Mouse (Mus musculus) retina, adult 2 months (tissue): ENCODE measurements around the gene Tceanc2.

Experiments used
- DNase-seq: peaks from one replicate; pipeline ENCODE4 v3.0.0-alpha.2; 2012; ENCODE audit warnings: low read depth, low spot score

Tceanc2 gene

GRCm38 (mm10) chr4:107178182-107178829 is 610 bp downstream of the Tceanc2 start, which contains the start of gene Tmem59:
TSS of gene Tmem59 (plus strand) at chr4:107178399.
- DNase-seq: peak; percentile 81

DNA sequence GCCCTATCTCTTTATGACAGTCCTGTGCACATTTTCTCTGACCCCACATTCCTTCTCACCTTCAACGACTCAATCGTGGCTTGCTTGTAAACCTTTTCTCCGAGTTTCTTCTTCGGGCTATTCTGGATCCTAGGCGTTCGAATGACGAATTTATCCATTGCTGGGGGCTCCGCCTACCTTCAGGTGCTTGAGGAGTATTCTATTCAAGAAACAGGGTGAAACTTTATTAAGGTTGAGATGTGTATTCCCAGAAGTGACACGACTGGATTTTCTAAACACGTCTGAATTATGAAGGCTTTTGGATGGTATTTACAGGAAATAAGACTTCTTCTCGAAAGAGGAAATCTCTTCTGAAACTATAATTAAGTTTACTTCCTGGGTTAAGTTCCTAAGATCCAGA is 1.4 kb downstream of the Tceanc2 start:
- DNase-seq: no peak

DNA sequence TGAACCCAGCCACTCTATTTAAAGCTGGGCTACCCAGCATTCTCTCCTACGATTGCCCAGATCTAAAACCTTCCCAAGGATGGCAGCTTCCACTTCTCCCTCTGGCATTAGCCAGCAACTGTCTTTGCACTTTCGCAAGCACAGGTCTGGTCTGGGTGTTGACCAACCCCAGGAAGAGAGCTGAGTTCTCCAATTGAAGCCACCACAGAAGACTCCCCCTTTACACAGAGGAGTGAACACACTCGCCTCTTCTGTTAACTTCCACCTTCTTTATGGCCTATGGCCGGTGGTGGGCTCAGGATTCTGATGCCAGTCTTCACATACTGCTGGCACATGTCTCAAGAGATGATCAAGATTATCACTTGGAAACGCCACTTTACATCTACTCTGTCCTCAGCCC is 11.1 kb downstream of the Tceanc2 start:
- no peak for DNase-seq

GRCm38 (mm10) chr4:107166700-107167099 is 12.2 kb downstream of the Tceanc2 start:
- DNase-seq: no peak

DNA sequence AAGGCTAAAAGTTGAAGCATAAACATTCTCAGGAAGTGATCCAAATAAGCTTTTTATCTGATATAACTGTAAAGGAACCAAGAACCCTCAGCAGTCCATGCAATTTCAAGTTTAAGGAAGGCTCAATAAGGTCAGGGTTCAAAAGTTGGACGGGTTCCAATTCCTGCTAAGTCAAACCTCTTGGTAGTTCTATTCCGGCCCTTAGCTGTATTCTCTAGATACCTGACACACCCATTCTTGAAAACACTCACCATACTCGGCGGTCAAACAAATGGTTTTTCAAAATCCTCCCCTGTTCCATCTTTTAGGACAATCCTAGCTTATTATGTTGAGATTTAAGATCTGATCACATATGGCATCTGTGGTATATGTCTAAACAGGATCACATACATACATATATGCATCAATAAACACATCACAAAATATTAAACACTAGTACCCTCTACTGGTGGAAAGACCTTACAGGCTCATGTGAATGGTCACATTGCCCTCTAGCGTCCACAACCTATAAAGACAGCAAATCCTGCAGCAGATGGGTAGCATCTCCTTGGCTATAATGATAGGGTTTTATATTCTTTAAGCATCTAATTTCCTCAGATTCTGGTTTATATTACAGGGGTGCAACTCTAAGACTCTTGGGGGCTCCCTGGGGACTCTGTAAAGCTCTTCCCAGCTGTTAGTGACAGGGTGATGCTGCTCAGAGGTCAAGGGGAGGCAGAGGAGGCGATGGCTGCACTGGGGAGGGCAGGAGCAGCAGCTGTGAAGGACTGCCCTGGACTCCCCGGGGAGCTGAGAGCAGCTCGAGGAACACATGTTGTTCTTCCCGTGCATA is 14.9 kb downstream of the Tceanc2 start:
- peak; percentile 79 for DNase-seq

DNA sequence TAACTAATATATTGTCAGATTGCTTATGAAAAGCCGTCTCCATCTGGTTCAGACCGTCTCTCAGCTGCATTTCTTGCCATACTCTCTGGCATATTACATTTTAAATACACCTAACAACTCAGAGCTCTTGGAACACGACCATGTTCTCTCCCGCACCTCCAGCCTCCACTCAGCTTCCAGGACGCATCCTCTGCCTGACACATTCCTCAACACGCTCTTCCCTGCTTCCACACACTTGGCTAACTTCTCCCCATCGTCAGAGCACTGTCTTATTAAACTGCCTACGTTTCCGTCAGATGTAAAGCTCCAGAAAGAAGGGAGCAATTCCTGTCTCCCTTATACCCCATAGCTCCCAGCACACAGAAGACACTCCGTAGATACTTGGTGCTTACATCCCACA is 15.6 kb downstream of the Tceanc2 start:
- DNase-seq: no peak

GRCm38 (mm10) chr4:107160181-107160580 is 18.7 kb downstream of the Tceanc2 start:
- DNase-seq: no peak

DNA sequence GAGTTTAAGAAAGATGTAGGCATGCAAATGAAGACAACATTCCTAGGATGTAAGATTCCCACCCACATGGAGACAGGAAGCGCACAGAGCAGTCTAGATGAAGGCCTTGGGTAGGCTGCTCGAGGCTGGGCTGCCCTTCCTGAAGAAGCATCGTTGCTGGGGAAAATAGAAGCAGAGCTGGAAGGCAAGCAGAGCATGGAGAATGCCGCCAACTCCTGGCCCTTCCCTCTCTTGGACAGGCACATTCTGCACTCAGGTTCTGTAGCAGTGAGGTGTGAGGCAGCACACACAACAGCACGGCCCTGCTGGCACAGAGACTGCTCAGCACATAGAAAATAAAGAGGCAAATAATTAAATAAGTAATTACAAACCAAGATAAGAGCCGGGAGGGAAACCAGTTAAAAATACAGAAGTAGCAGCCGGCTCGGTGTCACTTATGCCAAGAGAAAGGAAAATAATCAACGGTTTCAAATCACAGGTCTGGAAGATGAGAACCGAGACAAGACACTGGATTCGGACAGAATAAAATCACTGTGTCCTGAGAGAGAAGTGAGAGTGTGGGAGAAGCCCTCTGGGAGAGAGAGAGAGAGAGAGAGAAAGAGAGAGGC is 19.6 kb downstream of the Tceanc2 start:
- DNase-seq: no peak

DNA sequence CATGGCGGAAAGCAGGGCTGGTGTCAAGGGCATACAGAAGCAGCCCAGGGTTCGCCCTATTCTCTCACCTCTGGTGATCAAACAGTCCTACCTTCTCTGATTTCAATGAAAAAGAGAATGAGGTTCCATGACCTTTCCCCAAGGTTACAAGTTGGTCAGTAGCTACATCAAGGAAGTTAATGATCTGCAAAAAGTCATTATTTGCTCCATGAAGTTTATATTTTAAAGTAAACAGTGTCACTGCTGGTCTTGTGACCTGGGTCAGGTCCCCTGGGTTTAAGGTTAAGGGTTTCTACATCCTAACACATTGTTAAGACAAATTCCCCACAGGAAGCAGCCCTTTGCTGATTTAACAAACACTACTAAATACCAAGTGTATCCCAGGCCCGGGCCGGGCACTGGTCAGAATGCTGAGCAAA is 21.9 kb downstream of the Tceanc2 start:
- no peak for DNase-seq

DNA sequence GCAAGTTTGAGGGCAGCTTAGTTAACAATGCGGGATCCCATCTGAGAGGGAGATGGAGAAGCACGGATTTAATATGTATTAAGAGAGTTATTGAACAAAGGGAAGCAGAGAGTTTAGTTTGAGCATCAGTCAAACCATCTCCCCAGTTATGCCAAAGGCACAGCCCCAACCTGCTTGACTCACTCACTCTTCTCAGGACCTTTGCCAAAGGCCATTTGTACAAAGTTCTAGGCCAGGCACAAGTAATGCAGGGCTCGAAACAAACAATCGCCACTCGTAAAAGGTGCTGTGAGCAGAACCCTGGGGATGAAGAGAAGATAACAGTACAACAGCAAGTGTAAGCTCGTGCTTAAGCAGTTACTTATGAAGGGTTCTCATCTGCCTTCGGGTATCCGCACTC is 26.3 kb downstream of the Tceanc2 start:
- no peak for DNase-seq

DNA sequence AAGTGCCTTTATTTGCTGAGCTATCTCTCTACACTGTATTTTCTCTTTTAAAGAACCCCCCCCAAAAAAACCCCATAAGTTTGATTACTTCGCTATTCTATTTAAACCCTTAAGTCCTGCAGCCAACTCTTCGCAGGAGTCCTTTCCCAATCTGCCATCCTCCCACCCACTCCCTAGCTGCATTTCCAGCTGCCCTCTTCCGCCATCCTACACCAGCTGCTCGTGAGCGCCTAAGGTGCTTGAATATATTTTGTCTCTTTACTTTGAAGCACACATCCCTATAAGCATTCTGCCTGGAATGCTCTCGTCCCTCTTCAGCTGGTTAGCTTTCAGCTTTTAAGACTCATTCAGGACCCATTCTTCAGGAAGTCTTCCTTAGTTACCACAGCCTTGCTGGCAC is 27.9 kb downstream of the Tceanc2 start:
- no peak for DNase-seq

DNA sequence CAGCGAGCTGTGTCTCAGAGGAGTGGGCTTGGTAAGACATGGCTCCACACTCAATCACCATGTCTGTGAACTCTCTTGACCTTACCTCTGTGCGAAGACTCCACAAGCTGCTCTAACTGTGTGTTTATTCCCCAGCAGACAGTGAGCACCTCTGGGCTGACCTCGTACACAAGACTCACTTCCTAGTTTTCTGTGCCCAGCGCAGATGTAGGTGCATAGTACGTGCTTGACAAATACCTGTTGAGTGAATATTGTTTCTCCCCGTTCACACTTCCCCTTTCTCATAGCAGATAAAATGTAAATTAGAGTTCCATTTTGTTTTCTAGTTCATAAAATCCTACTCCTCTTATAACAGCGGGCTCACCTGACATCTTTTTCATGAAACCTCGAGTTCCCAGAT is 35.4 kb downstream of the Tceanc2 start:
- no peak for DNase-seq

DNA sequence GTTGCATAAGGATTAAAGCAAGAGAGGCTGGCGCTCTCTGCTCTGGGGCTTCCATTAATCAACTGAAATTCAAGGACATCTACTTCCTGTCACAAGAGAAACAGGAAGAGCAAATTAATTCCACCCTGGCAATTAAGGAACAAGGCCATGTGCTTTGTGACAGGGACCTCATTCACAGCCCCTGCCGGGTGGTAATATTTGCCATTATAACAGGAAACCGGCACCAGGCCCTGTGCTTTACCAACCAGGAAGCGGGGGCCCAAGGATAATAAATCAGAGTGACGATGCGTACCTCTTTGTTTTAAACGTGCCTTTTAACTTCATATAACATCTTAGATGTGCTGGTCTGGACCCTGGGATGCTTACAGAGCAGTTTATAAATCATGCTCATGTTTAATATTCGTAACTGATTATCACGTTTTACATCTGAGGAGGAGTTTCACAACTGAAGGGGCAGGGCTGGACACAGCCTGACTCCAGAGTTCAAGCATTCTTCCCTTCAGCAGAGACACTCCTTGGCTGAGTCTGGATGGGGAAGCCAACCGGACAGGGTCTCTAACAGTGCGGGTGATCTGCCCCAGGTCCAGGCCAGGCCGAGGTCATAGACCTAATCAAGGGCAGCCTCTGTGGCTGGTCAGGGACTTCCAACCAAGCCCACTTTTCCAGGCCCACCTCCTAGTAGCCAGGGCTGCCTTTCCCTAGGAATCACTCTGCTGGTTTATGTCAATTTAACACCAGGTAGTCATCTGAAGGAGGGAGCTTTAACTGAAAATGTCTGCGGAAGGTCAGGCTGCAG is 38.9 kb downstream of the Tceanc2 start:
- DNase-seq: no peak

- no peak for DNase-seq
These were observed 39.7 kb downstream of the Tceanc2 start for GRCm38 (mm10) chr4:107138948-107139835.

DNA sequence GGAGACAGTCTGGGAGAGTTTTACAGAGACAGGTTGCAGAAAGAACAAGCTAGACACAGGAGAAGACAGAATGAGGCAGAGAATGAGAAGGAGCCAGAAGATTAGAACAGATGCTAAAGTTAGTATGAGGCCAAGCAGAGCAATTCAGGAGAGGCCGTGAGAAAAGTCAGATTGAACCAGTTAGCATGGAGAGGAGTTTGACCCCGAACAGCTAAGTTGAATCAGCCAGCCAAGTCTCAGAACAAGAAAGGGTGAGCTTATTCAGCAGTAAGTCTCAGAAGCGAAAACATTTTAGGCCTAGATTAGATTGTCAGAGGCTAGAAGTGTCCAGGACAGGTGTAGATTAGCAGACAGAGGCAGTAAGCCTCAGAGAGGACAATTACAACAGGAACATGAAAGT is 42.4 kb downstream of the Tceanc2 start:
- no peak for DNase-seq

- DNase-seq: no peak
These were observed 43.3 kb downstream of the Tceanc2 start for GRCm38 (mm10) chr4:107135663-107136062.

DNA sequence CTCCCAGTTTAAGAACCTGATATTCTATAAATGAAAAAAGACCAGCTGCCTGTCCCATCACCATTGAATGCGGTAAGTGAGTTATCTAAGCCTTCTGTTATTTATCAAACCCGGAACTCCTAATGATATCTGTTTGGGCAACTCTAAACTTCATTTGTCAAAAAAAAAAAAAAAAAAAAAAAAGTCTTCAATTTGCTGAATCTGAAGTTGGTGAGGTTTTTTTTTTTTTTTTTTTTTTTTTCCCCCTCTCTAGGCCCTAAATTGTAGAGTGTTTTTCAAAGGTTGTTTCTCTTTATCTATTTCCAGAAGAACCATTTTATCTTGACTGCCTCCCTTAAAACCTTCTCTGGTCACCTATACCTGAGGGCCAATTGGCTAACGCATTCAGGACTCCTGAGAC is 44.0 kb downstream of the Tceanc2 start:
- no peak for DNase-seq

GRCm38 (mm10) chr4:107130534-107130933 is 48.4 kb downstream of the Tceanc2 start:
- no peak for DNase-seq

DNA sequence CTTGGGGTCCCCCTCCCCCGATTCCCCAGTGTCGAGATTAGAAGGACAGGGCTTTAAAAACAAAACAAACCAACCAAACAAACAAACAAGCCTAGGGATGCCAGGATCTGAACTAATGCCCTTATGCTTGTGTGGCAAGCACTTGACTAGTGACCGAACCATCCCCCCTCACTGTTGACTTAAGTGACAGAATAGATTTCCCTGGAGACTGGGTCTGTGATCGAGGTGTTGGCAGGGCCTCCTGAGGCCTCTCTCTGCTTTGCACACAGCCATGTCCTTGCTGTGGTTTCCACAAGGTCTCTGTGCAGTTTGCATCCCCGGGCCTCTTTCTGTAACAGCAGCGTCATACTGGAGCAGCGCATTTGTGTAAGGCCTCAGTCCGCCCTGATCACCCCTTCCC is 49.5 kb downstream of the Tceanc2 start:
- DNase-seq: no peak

GRCm38 (mm10) chr4:107127901-107128669 is 50.8 kb downstream of the Tceanc2 start:
- DNase-seq: peak; percentile 90
